Mouse (Mus musculus): Measurements from ENCODE around the gene Serhl.

Gene Serhl

GRCm38 (mm10) chr15:83161062-83161748 lies 71.9 kb downstream of the Serhl start:
- DNase-seq (ENCODE audit: low spot score in 2 of 2), result no peak

- no peak for DNase-seq (ENCODE audit: low spot score in 2 of 2)
These were observed 72.7 kb downstream of the Serhl start for GRCm38 (mm10) chr15:83162001-83162400.

GRCm38 (mm10) chr15:83162818-83163485 lies 73.6 kb downstream of the Serhl start:
- DNase-seq (ENCODE audit: low spot score in 2 of 2), result no peak

DNA sequence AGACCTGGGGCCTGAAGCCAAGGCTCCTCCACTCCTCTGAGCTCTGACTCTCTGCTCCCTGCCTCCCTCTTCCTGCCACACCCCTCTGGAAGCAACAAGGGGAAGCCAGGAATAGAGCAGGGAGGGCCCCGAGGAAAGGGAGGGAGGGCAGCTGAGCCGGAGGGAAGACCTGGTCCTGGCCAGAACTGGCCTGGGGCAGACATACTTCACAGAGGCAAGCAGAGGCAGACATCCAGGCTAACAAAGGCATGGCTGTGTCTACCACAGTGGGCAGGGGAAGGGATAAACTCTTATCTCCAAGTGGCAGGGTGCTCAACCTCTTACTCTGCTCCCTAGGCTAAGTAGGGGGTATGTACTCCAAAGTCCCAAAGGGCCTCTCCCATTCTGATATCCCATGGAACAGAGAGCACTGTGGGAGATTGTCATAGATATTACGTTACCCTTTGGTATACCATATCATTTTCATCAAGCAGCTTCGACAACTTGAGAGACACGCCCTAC lies 75.7 kb downstream of the Serhl start:
- no peak for DNase-seq (ENCODE audit: low spot score in 2 of 2)

DNA sequence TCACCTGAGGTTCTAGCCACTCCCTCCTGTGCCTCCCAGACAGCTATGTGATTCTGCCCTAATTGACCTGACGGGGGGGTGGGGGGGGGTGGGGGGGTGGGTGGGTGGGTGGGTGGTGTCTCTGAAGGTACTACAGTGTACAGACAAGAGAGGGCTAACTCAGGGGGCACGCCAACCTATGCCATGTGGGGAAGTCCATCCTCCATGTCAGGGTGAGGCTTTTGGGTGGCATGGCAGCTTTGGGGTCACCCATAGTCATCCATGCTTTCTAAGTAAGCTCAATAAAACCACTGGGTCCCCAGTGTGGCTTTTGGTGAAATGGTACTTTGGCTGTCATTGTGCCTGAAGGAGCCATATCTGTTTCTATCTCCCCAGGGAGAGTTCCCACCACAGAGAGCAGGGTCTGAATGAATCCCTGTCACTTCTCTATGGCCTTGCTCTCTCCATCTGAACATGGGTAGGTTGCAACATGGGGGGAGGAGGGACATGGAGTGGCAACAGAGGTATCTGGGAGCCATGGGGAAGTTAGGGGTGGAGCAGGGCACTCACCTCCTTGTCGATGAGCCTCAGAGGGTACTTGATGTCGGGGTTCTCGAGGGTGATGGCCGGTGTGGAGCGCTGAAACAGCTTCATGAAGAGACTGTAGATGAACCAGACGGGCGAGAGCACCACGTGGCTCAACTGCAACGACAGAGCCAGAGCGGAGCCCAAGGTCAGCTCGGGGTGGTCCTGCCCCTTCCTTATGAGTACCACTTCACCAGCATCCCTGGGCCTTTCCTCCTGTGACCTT lies 76.4 kb downstream of the Serhl start:
- no peak for DNase-seq (ENCODE audit: low spot score in 2 of 2)

Measured in spleen, postnatal 14 days (tissue).